Mouse (Mus musculus): Measurements from ENCODE around the gene Abcg4.
"Not testable (repeated sequence)": the region's sequence is repeated elsewhere in the genome, so short reads cannot be mapped to it uniquely, and the experiment has no call there.

GRCm38 (mm10) chr9:44336513-44336912 is 48.1 kb upstream of the Abcg4 start:
- not testable (repeated sequence) for TF ChIP-seq CTCF (conservative IDR thresholded peaks at IDR 0.05; ENCODE audit: low read length); NANOG (IDR thresholded peaks at IDR 0.05; ENCODE audit: borderline replicate concordance, low read length)
